Mouse (Mus musculus) thymus, adult 2 months (tissue): ENCODE results near the gene Kcnt2.

ENCODE experiments used
- CTCF ChIP-seq: fragments of 200-500 bp; IDR thresholded peaks from 2 replicates; pipeline ENCODE4 v1.5.1; 2012; ENCODE audit warnings: mild to moderate bottlenecking, control low read depth, low read length, moderate library complexity, borderline replicate concordance; ENCODE audit not compliant: control insufficient read depth, poor library complexity, insufficient read depth; ENCODE audit errors: extremely low read depth
- POLR2A ChIP-seq: fragments of 200-500 bp; IDR thresholded peaks from 2 replicates; pipeline ENCODE4 v1.6.1; 2012; ENCODE audit warnings: mild to moderate bottlenecking, low read length, control low read depth, moderate library complexity; ENCODE audit not compliant: control insufficient read depth, poor library complexity, insufficient read depth; ENCODE audit errors: extremely low read depth

GRCm38 (mm10) chr1:140381093-140381492 is 135.1 kb downstream of the Kcnt2 start:
- no peak for TF ChIP-seq CTCF
- TF ChIP-seq POLR2A = no peak
